Mouse (Mus musculus) 3134 (cell line): Measurements from ENCODE around the gene Bace1.

Experiments
- DNase-seq: peaks from one replicate; pipeline ENCODE4 v3.0.0-alpha.2; 2011; ENCODE audit warnings: low spot score; ENCODE audit not compliant: insufficient read length; ENCODE audit errors: extremely low read depth

Gene Bace1

GRCm38 (mm10) chr9:45870265-45870664 is 31.9 kb downstream of the Bace1 start:
- no peak for DNase-seq

GRCm38 (mm10) chr9:45877928-45878327 is 39.5 kb downstream of the Bace1 start:
- no peak for DNase-seq

DNA sequence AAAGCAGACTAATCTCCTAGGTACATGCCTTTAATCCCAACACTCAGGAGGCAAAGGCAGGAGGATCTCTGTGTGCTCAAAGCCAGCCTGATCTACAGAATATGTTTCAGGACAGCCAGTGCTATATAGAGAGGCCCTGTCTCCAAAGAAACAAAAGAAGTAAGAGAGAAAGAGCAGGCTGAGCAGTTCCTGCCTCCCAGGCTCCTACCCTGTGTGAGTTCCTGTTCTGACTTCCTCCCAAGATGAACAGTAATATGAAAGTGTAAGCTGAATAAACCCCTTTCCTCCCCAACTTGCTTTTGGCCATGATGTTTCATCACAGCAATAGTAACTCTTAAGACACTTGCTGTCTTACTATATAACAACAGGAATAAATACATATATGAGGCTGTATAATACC is 55.3 kb downstream of the Bace1 start:
- DNase-seq, result no peak

GRCm38 (mm10) chr9:45905196-45905595 is 66.8 kb downstream of the Bace1 start:
- DNase-seq, result no peak

DNA sequence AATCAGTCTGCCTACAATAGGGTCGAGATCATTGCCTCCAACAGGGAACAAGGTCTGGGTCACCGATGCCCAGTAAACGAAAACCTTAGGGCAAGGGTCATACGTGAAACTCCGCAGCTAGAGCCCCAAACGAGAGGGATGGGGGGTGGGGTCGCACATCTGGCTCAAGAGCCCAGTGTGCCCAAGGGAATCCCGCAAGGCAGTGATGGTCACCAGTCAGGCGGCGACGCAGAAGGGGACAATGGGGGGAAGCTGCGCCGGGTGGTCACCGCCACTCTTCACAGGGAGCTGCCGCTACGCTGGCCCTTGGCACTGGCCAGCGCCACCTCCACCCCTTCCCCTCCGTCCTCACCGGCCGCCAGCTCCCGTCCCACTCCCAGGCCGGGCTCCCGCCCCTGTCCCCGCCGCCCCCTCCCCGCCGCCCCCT is 67.4 kb downstream of the Bace1 start:
- DNase-seq, result peak; percentile 39

GRCm38 (mm10) chr9:45906355-45907077 is 68.1 kb downstream of the Bace1 start, which contains the start of the genes Pcsk7 and Rnf214:
Gene Pcsk7 (plus strand): TSS chr9:45906497.
Gene Rnf214 (minus strand): TSS chr9:45906911.
- peak; percentile 88 for DNase-seq

DNA sequence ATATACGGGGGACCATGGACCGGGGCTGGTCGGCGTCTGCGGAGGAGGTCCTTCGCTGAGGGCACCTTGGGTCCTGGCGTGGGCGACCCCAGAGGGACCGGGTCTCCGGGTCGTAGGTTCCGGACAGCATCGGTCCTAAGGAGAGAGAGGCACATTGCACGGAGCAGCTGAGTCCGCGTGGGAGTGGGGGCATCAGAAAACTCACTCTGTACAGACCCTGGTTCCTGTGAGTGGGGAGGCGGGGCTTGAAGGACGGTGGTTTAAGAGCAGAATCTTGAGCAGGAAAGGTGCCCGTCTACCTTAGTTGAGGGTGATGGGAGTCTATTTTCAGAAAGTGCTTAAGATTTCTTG is 68.7 kb downstream of the Bace1 start:
- DNase-seq, result no peak

GRCm38 (mm10) chr9:45910995-45911394 is 72.6 kb downstream of the Bace1 start:
- no peak for DNase-seq

- no peak for DNase-seq
These were observed 73.3 kb downstream of the Bace1 start for GRCm38 (mm10) chr9:45911673-45912072.
